Mouse (Mus musculus): Measurements from ENCODE around the gene Ube2r2. TPM values are rescaled to one million over a fixed set of nuclear protein-coding genes. Genes with fewer than 3 reads are reported as not detected.
A peak's percentile ranks its signal among the peaks of the same experiment; 100 is the strongest.

The Ube2r2 gene
- polyA plus RNA-seq (2012; rRNA removed): 28.5 and 30.3 TPM in 2 replicates

DNA sequence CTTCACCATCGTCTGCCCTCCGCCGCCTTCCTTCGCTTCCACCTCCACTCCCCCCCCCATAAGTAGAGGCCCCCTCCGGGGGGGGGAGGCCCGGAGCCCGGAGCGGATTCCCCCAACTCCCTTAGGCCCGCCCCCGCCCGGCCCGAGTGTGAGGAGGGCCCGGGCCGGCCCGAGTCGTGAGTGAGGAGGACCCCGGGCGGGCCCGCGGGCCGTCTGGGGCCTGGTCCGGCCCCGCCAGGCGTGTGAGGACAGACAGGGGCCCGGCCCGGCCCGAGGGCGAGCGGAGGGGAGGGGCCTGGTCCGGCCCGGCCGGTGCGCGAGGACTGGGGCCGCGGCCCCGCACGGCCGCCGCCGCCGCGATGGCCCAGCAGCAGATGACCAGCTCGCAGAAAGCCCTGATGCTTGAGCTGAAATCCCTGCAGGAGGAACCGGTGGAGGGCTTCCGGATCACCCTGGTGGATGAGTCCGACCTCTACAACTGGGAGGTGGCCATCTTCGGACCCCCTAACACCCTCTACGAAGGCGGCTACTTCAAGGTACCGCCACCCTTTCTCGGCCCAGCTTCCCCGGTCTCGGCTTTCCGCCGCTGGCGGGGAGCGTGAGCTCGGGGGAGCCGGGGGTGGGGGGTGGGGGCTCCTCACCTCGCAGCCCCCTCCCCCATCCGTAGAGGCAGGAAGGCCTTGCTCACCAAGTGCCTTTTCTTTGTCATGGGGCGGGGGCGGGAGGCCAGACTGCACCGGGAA is at the start of gene Ube2r2:
Gene Ube2r2 (plus strand): TSS at position 33 of the 743 bp plus-strand sequence.
- Histone ChIP-seq H3K4me1 (ENCODE audit: control insufficient read depth, insufficient read depth, insufficient read length) (peaks cover 8% of the 10 kb centered on the region; the same call in 1 of the 2 replicates), H3K4me3 (ENCODE audit: extremely low read depth, insufficient read depth, insufficient read length) (peak within 1 kb of the TSS; percentile 98), H3K27ac (ENCODE audit: insufficient read depth, low read length) (peak within 1 kb of the TSS; percentile 92), H3K27me3 (ENCODE audit: control insufficient read depth, insufficient read depth, low read length) (no peaks in the 10 kb centered on the region), H3K36me3 (ENCODE audit: control insufficient read depth, insufficient read depth, low read length) (no peaks in the 10 kb centered on the region)
- DNase-seq (ENCODE audit: low read depth in 1 of 2, low spot score in 2 of 2): peak in 1 of 2 experiments; percentile 52
- TF ChIP-seq POLR2A (IDR thresholded peaks at IDR 0.05; ENCODE audit: low read depth, low read length) (no peak), CTCF (IDR thresholded peaks at IDR 0.05; ENCODE audit: extremely low read depth, insufficient read depth, insufficient read length, insufficient replicate concordance) (no peak)
- WGBS: under 1% methylated on average over 62 of the region's 65 CpGs

DNA sequence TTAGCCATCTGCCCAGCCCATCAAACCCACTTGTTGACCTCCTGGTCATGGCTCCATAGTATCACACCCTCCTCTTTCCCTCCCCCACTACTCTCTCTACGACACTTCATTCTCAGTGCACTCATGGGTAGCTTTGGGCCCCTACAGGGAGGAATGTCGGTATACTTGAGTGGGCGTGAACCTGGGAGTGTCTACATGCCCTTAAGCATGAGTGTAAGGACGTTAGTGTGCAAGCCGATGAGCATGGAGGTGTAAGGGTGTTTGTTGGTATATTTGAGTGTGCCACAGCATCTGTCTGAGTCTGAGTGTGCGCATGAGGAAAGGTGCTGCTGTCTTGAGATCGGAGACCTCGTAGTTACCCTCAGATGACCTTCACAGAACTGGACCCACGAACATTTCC is 48.6 kb upstream of the Ube2r2 start:
- DNase-seq (ENCODE audit: low read depth in 1 of 2, low spot score in 2 of 2): no peak
- H3K4me1 ChIP-seq (ENCODE audit: control insufficient read depth, insufficient read depth, insufficient read length): no peaks in the 10 kb centered on the region

DNA sequence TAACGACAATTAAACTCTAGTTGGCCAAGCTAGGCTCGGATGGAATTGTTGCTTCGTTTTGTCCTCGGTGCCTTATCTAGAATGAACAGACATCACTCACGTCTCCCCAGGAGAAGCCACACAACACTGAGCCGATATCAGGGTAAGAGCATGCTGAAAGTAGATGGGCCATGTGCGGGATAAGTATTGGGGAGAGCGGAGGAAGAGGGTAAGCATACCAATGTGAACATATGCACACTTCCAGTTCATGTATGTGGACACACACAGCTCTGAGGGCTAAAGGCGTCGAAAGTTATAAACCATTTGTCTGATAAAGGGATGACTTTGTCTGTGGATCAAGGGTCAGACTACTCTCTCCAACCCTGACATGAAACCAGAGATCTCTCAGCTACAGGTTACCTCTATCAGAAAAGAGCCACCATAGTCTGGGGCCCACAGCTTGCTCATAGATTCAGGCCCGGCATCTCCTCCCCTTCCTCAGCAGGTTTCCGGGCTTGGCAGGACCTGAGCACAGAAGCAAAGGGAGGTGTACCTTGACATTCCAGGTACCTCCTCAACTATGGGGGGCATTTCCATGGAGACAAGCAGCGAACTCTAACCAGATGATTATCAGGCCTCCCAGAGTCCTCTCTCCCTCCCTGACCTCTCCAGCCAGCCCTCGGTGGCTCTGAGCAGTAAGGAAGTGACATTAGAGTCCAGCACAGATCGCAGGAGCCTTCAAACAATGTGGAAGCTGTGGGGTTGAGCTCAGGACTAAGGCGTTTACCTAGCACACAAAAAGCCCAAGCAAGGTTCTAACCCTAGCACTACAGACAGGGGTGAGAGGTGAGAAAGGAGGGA is 47.9 kb upstream of the Ube2r2 start:
- Histone ChIP-seq H3K36me3 (ENCODE audit: control insufficient read depth, insufficient read depth, low read length) (no peaks in the 10 kb centered on the region), H3K4me3 (ENCODE audit: extremely low read depth, insufficient read depth, insufficient read length) (no peak overlapping the region), H3K4me1 (ENCODE audit: control insufficient read depth, insufficient read depth, insufficient read length) (no peaks in the 10 kb centered on the region), H3K27ac (ENCODE audit: insufficient read depth, low read length) (no peak overlapping the region; the same call in 1 of the 2 replicates), H3K27me3 (ENCODE audit: control insufficient read depth, insufficient read depth, low read length) (no peaks in the 10 kb centered on the region)
- no peak for TF ChIP-seq POLR2A (IDR thresholded peaks at IDR 0.05; ENCODE audit: low read depth, low read length)
- no peak for TF ChIP-seq CTCF (IDR thresholded peaks at IDR 0.05; ENCODE audit: extremely low read depth, insufficient read depth, insufficient read length, insufficient replicate concordance)
- WGBS: 75% methylated on average over 16 of the region's 16 CpGs
- no peak for DNase-seq (ENCODE audit: low read depth in 1 of 2, low spot score in 2 of 2)

More for the DNA sequence above, 48.6 kb upstream of the Ube2r2 start:
- 80% methylated on average over 9 of the region's 9 CpGs for WGBS
- H3K36me3 ChIP-seq (ENCODE audit: control insufficient read depth, insufficient read depth, low read length): no peaks in the 10 kb centered on the region
- no peaks in the 10 kb centered on the region for H3K27me3 ChIP-seq (ENCODE audit: control insufficient read depth, insufficient read depth, low read length)
- no peak for TF ChIP-seq CTCF (IDR thresholded peaks at IDR 0.05; ENCODE audit: extremely low read depth, insufficient read depth, insufficient read length, insufficient replicate concordance)
- TF ChIP-seq POLR2A (IDR thresholded peaks at IDR 0.05; ENCODE audit: low read depth, low read length): no peak
- H3K27ac ChIP-seq (ENCODE audit: insufficient read depth, low read length): no peak overlapping the region
- H3K4me3 ChIP-seq (ENCODE audit: extremely low read depth, insufficient read depth, insufficient read length): no peak overlapping the region

DNA sequence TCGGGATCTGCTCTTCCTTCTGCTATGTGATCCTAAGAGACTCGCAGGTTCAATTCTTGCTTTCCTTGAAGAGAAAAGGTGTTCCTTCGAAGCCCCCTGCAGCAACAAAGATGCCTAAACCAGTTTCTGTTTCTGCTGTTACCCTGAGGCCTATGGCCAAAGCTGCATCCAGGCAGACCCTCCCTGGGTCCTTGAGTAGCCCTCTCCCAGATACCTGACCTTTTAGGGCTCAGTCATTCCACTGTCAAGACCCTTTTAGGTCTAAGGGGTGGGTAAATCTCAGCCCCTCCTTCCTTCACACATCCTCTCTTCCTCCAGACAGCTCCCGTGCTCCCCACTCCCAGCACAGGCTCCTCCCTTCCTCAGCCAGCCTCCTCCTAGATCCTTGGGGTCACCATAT is 46.4 kb upstream of the Ube2r2 start:
- WGBS: 81% methylated on average over 4 of the region's 4 CpGs
- TF ChIP-seq POLR2A (IDR thresholded peaks at IDR 0.05; ENCODE audit: low read depth, low read length): no peak
- no peak for TF ChIP-seq CTCF (IDR thresholded peaks at IDR 0.05; ENCODE audit: extremely low read depth, insufficient read depth, insufficient read length, insufficient replicate concordance)
- Histone ChIP-seq H3K4me1 (ENCODE audit: control insufficient read depth, insufficient read depth, insufficient read length) (no peaks in the 10 kb centered on the region), H3K4me3 (ENCODE audit: extremely low read depth, insufficient read depth, insufficient read length) (no peak overlapping the region), H3K36me3 (ENCODE audit: control insufficient read depth, insufficient read depth, low read length) (no peaks in the 10 kb centered on the region), H3K27ac (ENCODE audit: insufficient read depth, low read length) (no peak overlapping the region), H3K27me3 (ENCODE audit: control insufficient read depth, insufficient read depth, low read length) (no peaks in the 10 kb centered on the region)
- no peak for DNase-seq (ENCODE audit: low read depth in 1 of 2, low spot score in 2 of 2)

DNA sequence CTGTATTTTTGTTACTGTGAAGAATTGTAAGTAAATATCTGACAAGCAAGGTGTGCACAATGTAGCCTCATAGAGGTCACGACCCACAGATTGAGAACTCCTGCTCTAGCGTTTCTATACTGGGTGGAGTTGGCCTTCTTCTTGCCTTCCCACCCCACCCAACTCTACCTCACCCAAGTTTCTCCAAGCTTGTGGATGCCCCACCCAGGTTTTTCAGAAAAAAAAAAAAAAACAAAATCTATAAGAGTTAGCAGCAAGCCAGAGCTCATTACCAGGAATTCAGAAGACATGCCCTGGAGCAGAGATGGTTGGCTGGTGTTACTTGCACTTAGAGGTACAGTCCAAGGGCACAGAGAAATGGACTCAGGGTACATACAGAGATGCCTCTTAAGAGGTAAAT is 45.8 kb upstream of the Ube2r2 start:
- H3K36me3 ChIP-seq (ENCODE audit: control insufficient read depth, insufficient read depth, low read length): no peaks in the 10 kb centered on the region
- H3K27me3 ChIP-seq (ENCODE audit: control insufficient read depth, insufficient read depth, low read length): no peaks in the 10 kb centered on the region
- H3K4me1 ChIP-seq (ENCODE audit: control insufficient read depth, insufficient read depth, insufficient read length): no peaks in the 10 kb centered on the region
- DNase-seq (ENCODE audit: low read depth in 1 of 2, low spot score in 2 of 2): no peak
- WGBS: 77% methylated on average over 2 of the region's 2 CpGs
- H3K4me3 ChIP-seq (ENCODE audit: extremely low read depth, insufficient read depth, insufficient read length): no peak overlapping the region
- H3K27ac ChIP-seq (ENCODE audit: insufficient read depth, low read length): no peak overlapping the region
- TF ChIP-seq CTCF (IDR thresholded peaks at IDR 0.05; ENCODE audit: extremely low read depth, insufficient read depth, insufficient read length, insufficient replicate concordance) (no peak), POLR2A (IDR thresholded peaks at IDR 0.05; ENCODE audit: low read depth, low read length) (no peak)

DNA sequence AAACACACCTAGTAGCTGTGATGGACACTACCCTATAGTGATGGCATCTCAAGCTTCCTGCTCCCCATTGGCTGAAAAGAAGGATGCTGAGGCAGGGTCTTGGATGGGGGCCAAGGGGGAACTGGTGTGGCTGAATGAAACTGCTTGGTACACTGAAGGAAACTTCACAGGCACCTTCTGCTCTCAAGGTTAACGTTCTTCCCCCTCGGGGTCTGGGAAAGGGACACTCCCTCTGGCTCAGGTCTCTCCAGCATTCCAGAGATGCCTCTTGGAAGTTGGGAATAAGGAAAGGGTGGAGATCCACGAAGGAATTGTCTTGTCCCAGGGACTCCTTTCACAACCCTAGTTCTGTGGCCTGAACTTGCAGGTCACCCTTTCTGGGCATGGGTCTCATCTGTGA is 44.2 kb upstream of the Ube2r2 start:
- H3K4me1 ChIP-seq (ENCODE audit: control insufficient read depth, insufficient read depth, insufficient read length): no peaks in the 10 kb centered on the region
- H3K4me3 ChIP-seq (ENCODE audit: extremely low read depth, insufficient read depth, insufficient read length): no peak overlapping the region
- H3K36me3 ChIP-seq (ENCODE audit: control insufficient read depth, insufficient read depth, low read length): no peaks in the 10 kb centered on the region
- 39% methylated on average over 3 of the region's 3 CpGs for WGBS
- no peak for TF ChIP-seq CTCF (IDR thresholded peaks at IDR 0.05; ENCODE audit: extremely low read depth, insufficient read depth, insufficient read length, insufficient replicate concordance)
- TF ChIP-seq POLR2A (IDR thresholded peaks at IDR 0.05; ENCODE audit: low read depth, low read length): no peak
- H3K27ac ChIP-seq (ENCODE audit: insufficient read depth, low read length): no peak overlapping the region
- no peak for DNase-seq (ENCODE audit: low read depth in 1 of 2, low spot score in 2 of 2)
- no peaks in the 10 kb centered on the region for H3K27me3 ChIP-seq (ENCODE audit: control insufficient read depth, insufficient read depth, low read length)
